Mouse (Mus musculus): ENCODE measurements around the gene Pou2f2. TPM values are rescaled to one million over a fixed set of nuclear protein-coding genes. Genes with fewer than 3 reads are reported as not detected.

Gene Pou2f2
- polyA plus RNA-seq, 1 experiment = 0.68 TPM

GRCm38 (mm10) chr7:25178787-25179605, 530 bp downstream of the Pou2f2 start:
- Histone ChIP-seq H3K4me1 (ENCODE audit: control insufficient read depth, insufficient read depth, low read length) (peaks cover 1% of the 10 kb centered on the region; the same call in 1 of the 2 replicates), H3K27ac (ENCODE audit: insufficient read depth, low read length) (no peak overlapping the region), H3K4me3 (ENCODE audit: insufficient read depth, low read length) (peak overlapping the region; percentile 32)
- no peak for TF ChIP-seq POLR2A (IDR thresholded peaks at IDR 0.05; ENCODE audit: low read depth, low read length)
- no peak for TF ChIP-seq CTCF (IDR thresholded peaks at IDR 0.05; ENCODE audit: borderline replicate concordance, insufficient read depth, low read length)

- no peak overlapping the region for H3K27ac ChIP-seq (ENCODE audit: insufficient read depth, low read length)
- H3K4me3 ChIP-seq (ENCODE audit: insufficient read depth, low read length) = peak overlapping the region; percentile 32; the same call in 1 of the 2 replicates
- no peaks in the 10 kb centered on the region for H3K4me1 ChIP-seq (ENCODE audit: control insufficient read depth, insufficient read depth, low read length)
- TF ChIP-seq CTCF (IDR thresholded peaks at IDR 0.05; ENCODE audit: borderline replicate concordance, insufficient read depth, low read length) = no peak
- TF ChIP-seq POLR2A (IDR thresholded peaks at IDR 0.05; ENCODE audit: low read depth, low read length) = no peak
These were observed 1.2 kb downstream of the Pou2f2 start for GRCm38 (mm10) chr7:25178317-25178716.

GRCm38 (mm10) chr7:25174343-25174742, 5.2 kb downstream of the Pou2f2 start:
- no peak overlapping the region for H3K27ac ChIP-seq (ENCODE audit: insufficient read depth, low read length)
- no peaks in the 10 kb centered on the region for H3K4me1 ChIP-seq (ENCODE audit: control insufficient read depth, insufficient read depth, low read length)
- TF ChIP-seq POLR2A (IDR thresholded peaks at IDR 0.05; ENCODE audit: low read depth, low read length) = no peak
- no peak for TF ChIP-seq CTCF (IDR thresholded peaks at IDR 0.05; ENCODE audit: borderline replicate concordance, insufficient read depth, low read length)
- H3K4me3 ChIP-seq (ENCODE audit: insufficient read depth, low read length) = no peak overlapping the region

GRCm38 (mm10) chr7:25172669-25173068, 6.9 kb downstream of the Pou2f2 start:
- H3K27ac ChIP-seq (ENCODE audit: insufficient read depth, low read length) = no peak overlapping the region
- TF ChIP-seq CTCF (IDR thresholded peaks at IDR 0.05; ENCODE audit: borderline replicate concordance, insufficient read depth, low read length) (no peak), POLR2A (IDR thresholded peaks at IDR 0.05; ENCODE audit: low read depth, low read length) (no peak)
- H3K4me1 ChIP-seq (ENCODE audit: control insufficient read depth, insufficient read depth, low read length) = no peaks in the 10 kb centered on the region
- H3K4me3 ChIP-seq (ENCODE audit: insufficient read depth, low read length) = no peak overlapping the region

- H3K4me1 ChIP-seq (ENCODE audit: control insufficient read depth, insufficient read depth, low read length) = no peaks in the 10 kb centered on the region
- no peak overlapping the region for H3K27ac ChIP-seq (ENCODE audit: insufficient read depth, low read length)
- no peak overlapping the region for H3K4me3 ChIP-seq (ENCODE audit: insufficient read depth, low read length)
- TF ChIP-seq POLR2A (IDR thresholded peaks at IDR 0.05; ENCODE audit: low read depth, low read length) (no peak), CTCF (IDR thresholded peaks at IDR 0.05; ENCODE audit: borderline replicate concordance, insufficient read depth, low read length) (no peak)
These were observed 8.9 kb downstream of the Pou2f2 start for GRCm38 (mm10) chr7:25170583-25170982.

- no peak overlapping the region for H3K27ac ChIP-seq (ENCODE audit: insufficient read depth, low read length)
- no peak overlapping the region for H3K4me3 ChIP-seq (ENCODE audit: insufficient read depth, low read length)
- TF ChIP-seq POLR2A (IDR thresholded peaks at IDR 0.05; ENCODE audit: low read depth, low read length) (no peak), CTCF (IDR thresholded peaks at IDR 0.05; ENCODE audit: borderline replicate concordance, insufficient read depth, low read length) (no peak)
These were observed 13.4 kb downstream of the Pou2f2 start for GRCm38 (mm10) chr7:25166106-25166505.

GRCm38 (mm10) chr7:25156158-25156648, 23.3 kb downstream of the Pou2f2 start:
- Histone ChIP-seq H3K4me3 (ENCODE audit: insufficient read depth, low read length) (no peak overlapping the region), H3K4me1 (ENCODE audit: control insufficient read depth, insufficient read depth, low read length) (no peaks in the 10 kb centered on the region; the same call in 1 of the 2 replicates), H3K27ac (ENCODE audit: insufficient read depth, low read length) (no peak overlapping the region)
- TF ChIP-seq POLR2A (IDR thresholded peaks at IDR 0.05; ENCODE audit: low read depth, low read length) = no peak
- no peak for TF ChIP-seq CTCF (IDR thresholded peaks at IDR 0.05; ENCODE audit: borderline replicate concordance, insufficient read depth, low read length)

More at GRCm38 (mm10) chr7:25166106-25166505, 13.4 kb downstream of the Pou2f2 start:
- H3K4me1 ChIP-seq (ENCODE audit: control insufficient read depth, insufficient read depth, low read length) = no peaks in the 10 kb centered on the region

GRCm38 (mm10) chr7:25155469-25156157, 23.9 kb downstream of the Pou2f2 start:
- Histone ChIP-seq H3K4me1 (ENCODE audit: control insufficient read depth, insufficient read depth, low read length) (no peaks in the 10 kb centered on the region; the same call in 1 of the 2 replicates), H3K4me3 (ENCODE audit: insufficient read depth, low read length) (no peak overlapping the region)

GRCm38 (mm10) chr7:25154648-25155047, 24.9 kb downstream of the Pou2f2 start:
- Histone ChIP-seq H3K4me3 (ENCODE audit: insufficient read depth, low read length) (no peak overlapping the region), H3K27ac (ENCODE audit: insufficient read depth, low read length) (no peak overlapping the region), H3K4me1 (ENCODE audit: control insufficient read depth, insufficient read depth, low read length) (no peaks in the 10 kb centered on the region; the same call in 1 of the 2 replicates)
- TF ChIP-seq POLR2A (IDR thresholded peaks at IDR 0.05; ENCODE audit: low read depth, low read length) (no peak), CTCF (IDR thresholded peaks at IDR 0.05; ENCODE audit: borderline replicate concordance, insufficient read depth, low read length) (no peak)

More at GRCm38 (mm10) chr7:25155469-25156157, 23.9 kb downstream of the Pou2f2 start:
- no peak for TF ChIP-seq POLR2A (IDR thresholded peaks at IDR 0.05; ENCODE audit: low read depth, low read length)
- no peak overlapping the region for H3K27ac ChIP-seq (ENCODE audit: insufficient read depth, low read length)
